Mouse (Mus musculus): ENCODE data around the gene Rab22a. TPM values are rescaled to one million over a fixed set of nuclear protein-coding genes. Genes with fewer than 3 reads are reported as not detected.
"Not testable (repeated sequence)": the region's sequence is repeated elsewhere in the genome, so short reads cannot be mapped to it uniquely, and the experiment has no call there.

The Rab22a gene
- polyA plus RNA-seq, 1 experiment from 2014 or later = 32.5 TPM

DNA sequence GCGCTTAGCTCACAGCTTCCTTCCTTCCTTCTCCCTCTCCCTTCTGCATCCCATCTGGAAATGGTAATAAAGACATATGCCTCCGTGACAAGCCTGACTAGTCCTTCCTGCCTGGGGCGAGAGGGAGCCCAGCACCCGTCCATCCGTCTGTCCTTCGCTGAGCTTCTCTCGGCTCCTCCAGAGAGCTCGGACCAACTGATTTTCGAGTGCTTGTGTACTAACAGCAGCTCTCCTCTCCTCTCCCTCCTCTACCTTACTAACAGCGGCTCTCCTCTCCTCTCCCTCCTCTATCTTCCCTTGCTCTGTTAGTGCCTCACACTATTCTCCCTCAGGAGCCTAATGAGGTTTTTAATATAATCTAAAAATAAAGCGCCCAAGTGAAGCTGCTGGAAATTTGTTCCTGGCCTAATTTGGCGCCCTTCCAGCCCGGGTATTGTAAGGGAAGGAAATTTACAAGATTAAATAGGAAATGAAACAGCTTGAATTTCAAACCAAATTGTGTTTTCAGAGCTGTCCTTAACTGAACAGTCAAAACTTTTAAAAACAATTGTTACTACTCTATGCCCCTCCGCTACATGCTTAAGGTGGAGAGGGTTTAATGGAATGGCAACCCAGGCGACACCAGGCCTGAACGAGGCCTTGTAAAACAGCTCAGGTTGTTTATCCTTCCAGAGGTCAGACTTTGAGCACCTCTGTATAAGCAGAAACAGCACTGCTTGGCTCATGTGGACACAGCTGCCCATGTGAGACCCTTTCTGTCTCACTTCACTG lies 42.7 kb downstream of the Rab22a start:
- WGBS = 51% methylated on average over 16 of the region's 16 CpGs
- no peaks in the 10 kb centered on the region for H3K9me3 ChIP-seq (replicated peaks)
- ATAC-seq (replicated peaks; ENCODE audit: insufficient number of reproducible peaks, insufficient read depth, low FRiP score, low read depth) = peak; percentile 29; the same call in 1 of the 2 replicates
- H3K36me3 ChIP-seq = peaks cover 32% of the 10 kb centered on the region
- no peak overlapping the region for H3K4me3 ChIP-seq
- H3K27me3 ChIP-seq = no peaks in the 10 kb centered on the region
- H3K9ac ChIP-seq = no peak overlapping the region
- peak overlapping the region; percentile 77 for H3K27ac ChIP-seq
- no peak overlapping the region for H3K4me2 ChIP-seq
- peaks cover 24% of the 10 kb centered on the region for H3K4me1 ChIP-seq (replicated peaks)

DNA sequence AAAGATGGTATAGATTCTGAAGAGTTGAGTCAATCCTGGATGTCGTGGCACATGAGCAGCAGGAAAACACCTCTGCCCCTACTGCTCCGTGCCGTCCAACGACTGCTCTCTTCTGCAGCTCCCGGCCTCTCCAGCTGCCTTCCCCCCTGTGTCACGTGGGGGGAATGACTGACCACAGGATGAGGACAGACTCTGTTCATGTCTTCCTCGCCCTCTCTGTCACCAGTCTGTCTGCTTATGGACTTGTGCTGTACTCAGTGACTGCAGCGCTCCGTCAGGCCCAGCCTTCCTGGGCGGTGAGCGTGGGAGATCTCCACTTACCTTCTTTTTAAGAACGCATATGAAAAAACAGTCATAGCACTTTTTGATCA lies 43.3 kb downstream of the Rab22a start:
- Histone ChIP-seq H3K27me3 (no peaks in the 10 kb centered on the region), H3K9ac (no peak overlapping the region), H3K27ac (peak overlapping the region; percentile 77), H3K36me3 (peaks cover 27% of the 10 kb centered on the region), H3K4me1 (replicated peaks) (peaks cover 24% of the 10 kb centered on the region), H3K4me2 (no peak overlapping the region), H3K9me3 (replicated peaks) (no peaks in the 10 kb centered on the region), H3K4me3 (no peak overlapping the region)
- ATAC-seq (replicated peaks; ENCODE audit: insufficient number of reproducible peaks, insufficient read depth, low FRiP score, low read depth) = peak; percentile 30; the same call in 1 of the 2 replicates
- 75% methylated on average over 12 of the region's 12 CpGs for WGBS

- Histone ChIP-seq H3K9ac (no peak overlapping the region), H3K9me3 (replicated peaks) (no peaks in the 10 kb centered on the region), H3K4me1 (replicated peaks) (peaks cover 24% of the 10 kb centered on the region), H3K27me3 (no peaks in the 10 kb centered on the region), H3K27ac (no peak overlapping the region), H3K36me3 (peaks cover 13% of the 10 kb centered on the region), H3K4me3 (no peak overlapping the region), H3K4me2 (no peak overlapping the region)
- ATAC-seq (replicated peaks; ENCODE audit: insufficient number of reproducible peaks, insufficient read depth, low FRiP score, low read depth) = no peak
- WGBS = 69% methylated on average over 15 of the region's 15 CpGs
These were observed 46.4 kb downstream of the Rab22a start for GRCm38 (mm10) chr2:173705827-173706551.

DNA sequence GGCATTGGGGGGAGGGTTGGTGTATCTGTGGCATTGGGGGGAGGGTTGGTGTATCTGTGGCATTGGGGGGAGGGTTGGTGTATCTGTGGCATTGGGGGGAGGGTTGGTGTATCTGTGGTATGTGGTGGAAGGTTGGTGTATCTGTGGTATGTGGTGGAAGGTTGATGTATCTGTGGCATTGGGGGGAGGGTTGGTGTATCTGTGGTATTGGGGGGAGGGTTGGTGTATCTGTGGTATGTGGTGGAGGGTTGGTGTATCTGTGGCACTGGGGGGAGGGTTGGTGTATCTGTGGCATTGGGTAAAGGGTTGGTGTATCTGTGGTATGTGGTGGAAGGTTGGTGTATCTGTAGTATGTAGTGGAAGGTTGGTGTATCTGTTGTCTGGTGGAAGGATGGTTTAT lies 48.1 kb downstream of the Rab22a start:
- ATAC-seq (replicated peaks; ENCODE audit: insufficient number of reproducible peaks, insufficient read depth, low FRiP score, low read depth); H3K36me3 ChIP-seq; H3K27ac ChIP-seq; H3K4me3 ChIP-seq; H3K9ac ChIP-seq; H3K4me2 ChIP-seq; H3K9me3 ChIP-seq (replicated peaks); H3K27me3 ChIP-seq: not testable (repeated sequence)
- peaks cover 10% of the 10 kb centered on the region for H3K4me1 ChIP-seq (replicated peaks)

DNA sequence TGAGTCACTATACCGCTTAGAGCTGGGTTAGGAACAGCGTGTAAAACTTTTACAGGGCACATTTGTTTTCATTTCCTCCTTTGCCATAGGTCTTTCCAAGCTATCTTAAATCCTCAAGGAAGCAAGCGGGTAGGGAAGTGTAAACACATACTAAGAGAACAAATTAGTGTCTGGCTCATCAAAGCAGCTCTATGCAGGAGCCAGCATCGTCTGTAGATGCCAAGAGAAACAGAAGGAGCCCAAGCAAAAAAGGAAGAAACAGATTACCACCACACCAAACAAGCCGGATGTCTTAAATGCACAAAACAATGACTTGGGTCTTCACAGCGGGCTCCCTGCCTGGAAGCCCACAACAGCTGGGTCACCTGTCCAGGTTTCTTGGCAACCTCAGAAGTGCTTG lies 50.6 kb downstream of the Rab22a start:
- 70% methylated on average over 6 of the region's 6 CpGs for WGBS
- ATAC-seq (replicated peaks; ENCODE audit: insufficient number of reproducible peaks, insufficient read depth, low FRiP score, low read depth) = no peak
- no peaks in the 10 kb centered on the region for H3K9me3 ChIP-seq (replicated peaks)
- no peak overlapping the region for H3K9ac ChIP-seq
- H3K27me3 ChIP-seq = no peaks in the 10 kb centered on the region
- H3K4me3 ChIP-seq = no peak overlapping the region
- peaks cover 5% of the 10 kb centered on the region; the same call in 1 of the 2 replicates for H3K36me3 ChIP-seq
- H3K4me1 ChIP-seq (replicated peaks) = peaks cover 7% of the 10 kb centered on the region; the same call in 1 of the 2 replicates
- no peak overlapping the region for H3K27ac ChIP-seq
- no peak overlapping the region for H3K4me2 ChIP-seq

DNA sequence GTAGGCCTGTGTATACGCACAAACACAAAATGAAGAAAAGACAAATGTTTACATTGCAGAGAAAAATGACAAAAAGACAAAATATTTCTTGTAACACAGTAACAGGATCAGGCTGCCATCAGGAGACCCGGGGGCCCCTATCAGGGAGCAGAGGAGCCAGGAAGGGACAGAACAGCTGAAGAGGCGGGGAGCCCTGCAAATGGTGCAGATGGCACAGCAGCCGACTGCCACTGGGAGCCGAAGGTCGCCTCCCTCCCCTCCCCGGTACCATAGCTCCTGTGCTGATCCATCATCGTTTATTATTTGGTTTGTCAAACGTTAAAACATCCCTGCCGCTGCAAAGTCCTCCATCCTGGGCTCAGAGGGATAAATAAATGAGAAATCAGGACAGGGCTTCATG lies 53.1 kb downstream of the Rab22a start:
- H3K4me2 ChIP-seq = no peak overlapping the region
- no peaks in the 10 kb centered on the region for H3K9me3 ChIP-seq (replicated peaks)
- H3K4me1 ChIP-seq (replicated peaks) = no peaks in the 10 kb centered on the region
- ATAC-seq (replicated peaks; ENCODE audit: insufficient number of reproducible peaks, insufficient read depth, low FRiP score, low read depth) = no peak
- no peak overlapping the region for H3K9ac ChIP-seq
- no peak overlapping the region for H3K4me3 ChIP-seq
- 58% methylated on average over 10 of the region's 10 CpGs for WGBS
- no peak overlapping the region for H3K27ac ChIP-seq
- no peaks in the 10 kb centered on the region for H3K36me3 ChIP-seq
- no peaks in the 10 kb centered on the region for H3K27me3 ChIP-seq

GRCm38 (mm10) chr2:173713241-173713640 lies 53.7 kb downstream of the Rab22a start:
- H3K9me3 ChIP-seq (replicated peaks) = no peaks in the 10 kb centered on the region
- H3K9ac ChIP-seq = no peak overlapping the region
- H3K4me1 ChIP-seq (replicated peaks) = no peaks in the 10 kb centered on the region
- H3K4me3 ChIP-seq = no peak overlapping the region
- no peak for ATAC-seq (replicated peaks; ENCODE audit: insufficient number of reproducible peaks, insufficient read depth, low FRiP score, low read depth)
- H3K27ac ChIP-seq = no peak overlapping the region
- H3K36me3 ChIP-seq = no peaks in the 10 kb centered on the region
- H3K4me2 ChIP-seq = no peak overlapping the region
- H3K27me3 ChIP-seq = no peaks in the 10 kb centered on the region
- WGBS = 78% methylated on average over 4 of the region's 4 CpGs

DNA sequence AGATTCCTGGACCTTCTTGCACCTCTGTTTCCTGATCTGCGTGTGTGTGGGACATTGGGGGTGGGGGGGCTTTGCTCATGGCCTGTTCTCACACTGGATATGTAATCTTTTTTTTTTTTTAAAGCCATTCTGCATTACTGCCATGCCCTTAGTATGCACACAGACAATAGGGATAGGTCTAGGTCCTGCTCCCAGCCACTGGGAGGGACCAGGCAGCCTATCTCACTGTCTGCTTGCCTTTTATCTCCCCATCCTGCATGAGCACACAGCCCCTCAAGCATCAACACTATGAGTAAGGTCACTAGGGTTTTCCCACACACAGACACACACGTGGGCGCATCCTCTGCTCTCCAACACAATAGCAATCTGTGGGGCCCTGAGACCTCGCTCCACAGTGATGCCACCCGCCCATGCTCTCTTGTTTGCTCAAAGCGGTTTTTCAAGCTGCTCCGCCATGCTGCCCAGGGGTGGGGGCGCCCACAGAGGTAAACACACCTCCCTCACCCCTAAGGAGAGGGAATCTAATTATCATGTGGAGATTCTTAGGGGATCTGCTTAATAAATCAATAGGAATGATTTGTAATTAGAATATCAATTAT lies 55.2 kb downstream of the Rab22a start:
- no peaks in the 10 kb centered on the region for H3K4me1 ChIP-seq (replicated peaks)
- no peak overlapping the region for H3K4me2 ChIP-seq
- no peaks in the 10 kb centered on the region for H3K36me3 ChIP-seq
- no peak overlapping the region for H3K4me3 ChIP-seq
- H3K9me3 ChIP-seq (replicated peaks) = no peaks in the 10 kb centered on the region
- ATAC-seq (replicated peaks; ENCODE audit: insufficient number of reproducible peaks, insufficient read depth, low FRiP score, low read depth) = no peak
- no peaks in the 10 kb centered on the region for H3K27me3 ChIP-seq
- no peak overlapping the region for H3K9ac ChIP-seq
- H3K27ac ChIP-seq = no peak overlapping the region
- WGBS = 69% methylated on average over 8 of the region's 8 CpGs

DNA sequence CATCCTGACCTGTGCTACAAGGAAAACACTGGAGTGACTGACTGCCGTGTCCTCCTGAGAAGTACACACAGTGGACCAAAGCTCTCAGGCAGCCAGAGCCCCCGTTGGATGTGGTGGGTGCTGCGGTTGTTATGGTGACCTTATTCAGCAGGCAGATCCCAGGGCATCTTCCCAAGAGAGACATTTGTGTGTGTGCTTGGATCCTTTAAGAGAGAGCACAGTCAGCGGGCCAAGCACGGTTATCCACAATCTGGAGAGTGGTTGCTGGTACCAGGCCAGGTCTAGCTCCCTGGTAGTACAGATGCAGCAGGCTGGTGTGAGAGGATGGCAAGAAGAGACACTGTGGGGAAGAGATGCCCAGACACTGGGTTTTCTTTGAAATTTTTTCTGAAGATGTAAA lies 57.4 kb downstream of the Rab22a start:
- no peak for ATAC-seq (replicated peaks; ENCODE audit: insufficient number of reproducible peaks, insufficient read depth, low FRiP score, low read depth)
- no peaks in the 10 kb centered on the region for H3K36me3 ChIP-seq
- no peaks in the 10 kb centered on the region for H3K4me1 ChIP-seq (replicated peaks)
- no peak overlapping the region for H3K27ac ChIP-seq
- no peaks in the 10 kb centered on the region for H3K9me3 ChIP-seq (replicated peaks)
- H3K9ac ChIP-seq = no peak overlapping the region
- H3K4me3 ChIP-seq = no peak overlapping the region
- no peaks in the 10 kb centered on the region for H3K27me3 ChIP-seq
- no peak overlapping the region for H3K4me2 ChIP-seq
- 79% methylated on average over 5 of the region's 5 CpGs for WGBS

- H3K27me3 ChIP-seq; H3K4me3 ChIP-seq; H3K4me1 ChIP-seq (replicated peaks); H3K9ac ChIP-seq; H3K36me3 ChIP-seq; H3K27ac ChIP-seq; H3K4me2 ChIP-seq; H3K9me3 ChIP-seq (replicated peaks); ATAC-seq (replicated peaks; ENCODE audit: insufficient number of reproducible peaks, insufficient read depth, low FRiP score, low read depth): not testable (repeated sequence)
- WGBS = 83% methylated on average over 6 of the region's 7 CpGs
These were observed 59.6 kb downstream of the Rab22a start, which contains the start of gene 1700010B08Rik for GRCm38 (mm10) chr2:173719115-173719514. 1700010B08Rik (plus strand) TSS chr2:173719415.

DNA sequence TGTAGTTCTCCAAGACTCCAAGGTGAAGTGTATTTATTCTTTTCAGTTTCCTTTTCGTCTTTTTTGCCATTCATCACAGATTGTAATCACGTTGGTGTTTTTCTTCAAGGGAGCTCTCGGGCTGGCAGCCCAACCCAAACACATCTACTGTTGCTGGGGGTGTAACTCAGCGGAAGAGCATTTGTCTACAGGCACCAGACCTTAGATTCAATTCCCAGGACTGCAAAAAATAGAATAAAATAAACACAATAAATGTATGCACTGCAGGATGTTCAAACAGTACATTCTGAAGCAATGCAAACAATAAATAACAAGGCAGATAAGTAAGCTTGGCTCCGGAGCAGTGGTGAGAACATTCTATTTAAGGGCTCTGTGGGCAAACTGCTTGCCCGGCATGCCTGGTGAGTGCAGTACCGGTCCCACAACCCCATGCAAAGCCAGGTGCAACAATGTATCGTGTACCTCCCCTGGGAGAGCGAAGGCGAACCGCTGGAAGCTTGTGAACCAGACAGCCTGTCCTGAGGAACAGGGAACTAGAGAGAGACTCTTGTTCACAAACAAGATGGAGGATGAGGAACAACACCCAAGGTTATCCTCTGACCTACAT lies 62.8 kb downstream of the Rab22a start:
- ATAC-seq (replicated peaks; ENCODE audit: insufficient number of reproducible peaks, insufficient read depth, low FRiP score, low read depth) = no peak
- H3K4me3 ChIP-seq = no peak overlapping the region
- no peaks in the 10 kb centered on the region for H3K9me3 ChIP-seq (replicated peaks)
- no peak overlapping the region for H3K27ac ChIP-seq
- 0 out of 2 replicates have a peak, but pooled peaks cover 2% of the 10 kb centered on the region for H3K4me1 ChIP-seq (replicated peaks)
- WGBS = 61% methylated on average over 11 of the region's 11 CpGs
- no peaks in the 10 kb centered on the region for H3K27me3 ChIP-seq
- H3K9ac ChIP-seq = no peak overlapping the region
- H3K36me3 ChIP-seq = no peaks in the 10 kb centered on the region
- no peak overlapping the region for H3K4me2 ChIP-seq

All from heart, embryonic 15.5 days (tissue).